Mouse (Mus musculus) limb, embryonic 12.5 days (tissue): ENCODE data around the gene Rdh5. TPM values are rescaled to one million over a fixed set of nuclear protein-coding genes. Genes with fewer than 3 reads are reported as not detected.

Experiments used
- ATAC-seq: fragments of 200-750 bp; cut with Nextera tagmentation; 2 replicates; pipeline ENCODE4 v1.8.0; 2017; ENCODE audit warnings: low read depth, moderate TSS enrichment; ENCODE audit not compliant: insufficient number of reproducible peaks, insufficient read depth, low FRiP score, low TSS enrichment
- H3K27ac ChIP-seq: fragments of 300-500 bp; sonication (generic); 2 replicates; pipeline ENCODE4 v1.5.1; 2016; ENCODE audit warnings: mild to moderate bottlenecking, moderate library complexity
- H3K27me3 ChIP-seq: fragments of 300-500 bp; sonication (generic); 2 replicates; pipeline ENCODE4 v1.6.1; 2016; ENCODE audit warnings: mild to moderate bottlenecking, moderate library complexity
- H3K36me3 ChIP-seq: fragments of 300-500 bp; sonication (generic); 2 replicates; pipeline ENCODE4 v1.6.1; 2016; ENCODE audit warnings: mild to moderate bottlenecking, moderate library complexity
- H3K4me1 ChIP-seq: fragments of 300-500 bp; sonication (generic); replicated peaks from 2 replicates; pipeline ENCODE4 v1.6.1; 2016
- H3K4me2 ChIP-seq: fragments of 300-500 bp; sonication (generic); 2 replicates; pipeline ENCODE4 v1.6.1; 2016; ENCODE audit warnings: mild to moderate bottlenecking, moderate library complexity
- H3K4me3 ChIP-seq: fragments of 300-500 bp; sonication (generic); replicated peaks from 2 replicates; pipeline ENCODE4 v1.5.1; 2016; ENCODE audit warnings: mild to moderate bottlenecking
- H3K9ac ChIP-seq: fragments of 300-500 bp; sonication (generic); replicated peaks from 2 replicates; pipeline ENCODE4 v1.6.1; 2016; ENCODE audit warnings: mild to moderate bottlenecking, moderate library complexity
- H3K9me3 ChIP-seq: fragments of 300-500 bp; sonication (generic); 2 replicates; pipeline ENCODE4 v1.6.1; 2016; ENCODE audit warnings: mild to moderate bottlenecking, moderate library complexity
- WGBS: fragments of 180-500 bp; shearing (Covaris S2); methylation state at CpG from one replicate; pipeline ENCODE4 v1.1.7; 2016; 5-methylcytosine and 5-hydroxymethylcytosine counted together
- polyA plus RNA-seq: library from polyadenylated mRNA; unstranded; fragments of >200 nt; fragmentation: Nextera tagmentation; extraction: Ambion mirVana; gene quantifications from 2 replicates; pipeline ENCODE4 v1.2.1, GENCODE M21; 2016

The Rdh5 gene
- polyA plus RNA-seq, 1 experiment from 2014 or later = 11.4 TPM

DNA sequence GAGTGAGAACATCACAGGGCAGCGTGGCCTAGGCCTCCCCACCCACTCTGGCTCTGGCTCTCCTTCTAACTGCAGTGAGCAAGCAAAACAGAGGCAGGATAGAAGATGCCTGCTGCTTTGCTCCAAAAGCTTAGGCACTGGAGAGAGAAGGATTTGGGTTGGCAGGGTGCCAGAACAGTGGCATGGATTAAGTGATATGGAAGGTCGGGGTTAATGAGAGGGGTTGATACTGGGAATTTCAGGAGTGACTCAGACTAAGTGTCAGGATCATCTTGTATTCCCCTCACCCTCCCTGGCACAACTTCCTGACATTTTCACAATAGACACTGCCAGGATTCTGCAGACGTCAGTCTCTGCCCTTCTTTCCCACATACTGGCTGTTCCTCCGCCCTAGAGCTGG lies 5.7 kb upstream of the Rdh5 start:
- H3K9me3 ChIP-seq = no peaks in the 10 kb centered on the region
- no peak overlapping the region for H3K27ac ChIP-seq
- peaks cover 59% of the 10 kb centered on the region for H3K27me3 ChIP-seq
- ATAC-seq = no peak
- no peak overlapping the region for H3K4me2 ChIP-seq
- H3K4me3 ChIP-seq = no peak overlapping the region
- H3K4me1 ChIP-seq = peaks cover 6% of the 10 kb centered on the region
- 43% methylated on average over 4 of the region's 4 CpGs for WGBS
- H3K36me3 ChIP-seq = no peaks in the 10 kb centered on the region
- H3K9ac ChIP-seq = no peak overlapping the region

- peaks cover 35% of the 10 kb centered on the region for H3K4me1 ChIP-seq
- no peak for ATAC-seq
- peak within 1 kb of the TSS; percentile 86 for H3K27ac ChIP-seq
- 70% methylated on average over 9 of the region's 9 CpGs for WGBS
- H3K9me3 ChIP-seq = no peaks in the 10 kb centered on the region
- peak within 1 kb of the TSS; percentile 73 for H3K4me2 ChIP-seq
- peak within 1 kb of the TSS; percentile 76 for H3K4me3 ChIP-seq
- peak within 1 kb of the TSS; percentile 74 for H3K9ac ChIP-seq
- H3K27me3 ChIP-seq = peaks cover 18% of the 10 kb centered on the region
- H3K36me3 ChIP-seq = 0 out of 2 replicates have a peak, but pooled peaks cover 5% of the 10 kb centered on the region
Measured at GRCm38 (mm10) chr10:128923935-128924334, 1.2 kb upstream of the Rdh5 start, which contains the start of gene Bloc1s1. TSS of gene Bloc1s1 (minus strand) at chr10:128924035.

DNA sequence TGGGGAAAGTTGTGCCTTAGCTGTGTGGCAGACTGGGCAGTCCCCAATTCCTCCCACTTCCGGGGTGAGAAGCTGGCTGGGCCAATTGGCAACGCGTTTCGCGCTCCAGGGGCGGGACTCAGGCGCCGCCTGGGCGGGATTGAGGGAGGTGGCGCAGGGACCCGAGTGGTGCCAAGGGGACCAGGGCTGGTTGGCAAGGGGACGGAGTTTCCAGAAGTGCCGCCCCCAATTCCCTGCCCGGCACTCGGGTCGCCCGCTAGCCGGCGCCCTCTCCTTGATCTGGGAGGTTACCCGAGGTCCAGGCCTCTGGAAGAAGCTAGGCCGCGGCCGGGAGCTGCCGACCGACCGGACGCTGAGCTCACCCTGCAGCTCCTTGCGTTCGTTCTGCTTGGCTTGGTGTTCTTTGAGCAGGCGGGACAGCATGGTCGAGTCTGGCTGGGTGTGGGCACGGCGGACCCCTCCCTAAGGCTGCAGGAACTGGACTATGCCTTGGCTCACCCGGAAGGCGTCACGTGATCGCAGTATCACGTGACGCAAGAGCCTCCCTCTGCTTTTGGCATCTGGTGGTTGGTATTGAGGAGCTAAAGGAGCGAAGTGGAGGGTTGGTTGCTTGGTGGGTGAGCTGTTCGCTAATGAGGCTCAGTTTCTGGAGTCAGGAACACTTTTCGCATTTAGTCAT lies 464 bp upstream of the Rdh5 start:
- ATAC-seq = peak; percentile 86
- Histone ChIP-seq H3K27ac (peak overlapping the region; percentile 86), H3K4me2 (peak overlapping the region; percentile 73), H3K27me3 (peaks cover 10% of the 10 kb centered on the region), H3K9me3 (no peaks in the 10 kb centered on the region), H3K4me3 (peak overlapping the region; percentile 76), H3K9ac (peak overlapping the region; percentile 74), H3K36me3 (peaks cover 10% of the 10 kb centered on the region; the same call in 1 of the 2 replicates), H3K4me1 (peaks cover 36% of the 10 kb centered on the region)
- WGBS = 1% methylated on average over 42 of the region's 42 CpGs

DNA sequence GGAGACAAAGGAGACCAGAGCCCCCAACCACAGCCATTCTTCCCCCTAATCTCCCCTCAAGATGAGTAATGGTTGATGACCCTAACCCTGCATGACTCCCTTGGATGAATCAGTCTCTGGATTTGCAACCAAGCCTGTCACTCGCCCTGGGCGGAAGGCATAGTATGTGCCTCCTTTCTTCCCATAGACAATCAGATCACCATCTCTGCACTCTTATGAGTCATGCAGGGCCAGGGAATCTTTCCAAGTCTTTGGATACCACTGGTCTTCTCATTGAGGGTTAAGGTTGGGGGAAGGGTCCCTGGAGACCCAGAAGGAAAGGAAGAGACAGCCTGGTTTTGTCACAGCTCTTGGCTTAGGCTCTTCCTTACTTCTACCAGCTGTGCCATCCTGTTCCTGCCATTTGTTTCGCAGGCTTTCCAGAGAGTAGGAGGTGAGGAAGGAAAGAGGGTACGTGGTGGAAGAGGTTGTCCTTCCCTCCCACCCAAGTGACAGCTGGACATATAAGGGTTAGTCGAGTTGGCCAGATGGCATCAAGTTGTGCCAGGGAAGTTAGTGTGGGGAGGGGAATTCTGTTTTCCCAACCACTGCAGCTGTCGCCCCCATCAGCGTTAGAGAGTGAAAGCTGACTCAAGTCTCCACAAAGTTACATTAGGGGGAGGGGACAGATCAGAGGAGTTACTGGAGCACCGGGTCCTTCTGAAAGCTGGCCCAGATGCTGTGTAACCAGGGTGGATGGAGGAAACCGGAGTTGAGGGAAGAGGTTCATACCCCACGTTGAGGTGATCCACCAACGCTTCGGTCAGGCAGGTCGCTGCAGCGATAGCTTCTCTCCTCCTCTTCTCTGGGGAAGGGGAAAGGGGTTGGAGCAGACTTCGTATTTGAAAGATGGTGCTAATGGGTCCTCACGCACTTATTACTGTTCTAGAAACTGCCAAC lies 536 bp downstream of the Rdh5 start:
- H3K27ac ChIP-seq = peak overlapping the region; percentile 86; the same call in 1 of the 2 replicates
- 0 out of 2 replicates have a peak, but pooled peaks cover 3% of the 10 kb centered on the region for H3K27me3 ChIP-seq
- H3K4me1 ChIP-seq = peaks cover 36% of the 10 kb centered on the region
- no peaks in the 10 kb centered on the region for H3K9me3 ChIP-seq
- H3K4me2 ChIP-seq = peak overlapping the region; percentile 73
- H3K36me3 ChIP-seq = peaks cover 20% of the 10 kb centered on the region
- peak overlapping the region; percentile 76 for H3K4me3 ChIP-seq
- WGBS = 75% methylated on average over 16 of the region's 16 CpGs
- ATAC-seq = no peak
- peak overlapping the region; percentile 74 for H3K9ac ChIP-seq

GRCm38 (mm10) chr10:128921251-128921650 lies 1.4 kb downstream of the Rdh5 start:
- no peaks in the 10 kb centered on the region for H3K9me3 ChIP-seq
- H3K36me3 ChIP-seq = peaks cover 29% of the 10 kb centered on the region
- peak overlapping the region; percentile 41; the same call in 1 of the 2 replicates for H3K27ac ChIP-seq
- H3K9ac ChIP-seq = no peak overlapping the region
- H3K4me2 ChIP-seq = no peak overlapping the region; the same call in 1 of the 2 replicates
- WGBS = 36% methylated on average over 1 of the region's 1 CpGs
- H3K4me3 ChIP-seq = no peak overlapping the region
- ATAC-seq = no peak
- H3K27me3 ChIP-seq = 0 out of 2 replicates have a peak, but pooled peaks cover 3% of the 10 kb centered on the region
- H3K4me1 ChIP-seq = peaks cover 36% of the 10 kb centered on the region

DNA sequence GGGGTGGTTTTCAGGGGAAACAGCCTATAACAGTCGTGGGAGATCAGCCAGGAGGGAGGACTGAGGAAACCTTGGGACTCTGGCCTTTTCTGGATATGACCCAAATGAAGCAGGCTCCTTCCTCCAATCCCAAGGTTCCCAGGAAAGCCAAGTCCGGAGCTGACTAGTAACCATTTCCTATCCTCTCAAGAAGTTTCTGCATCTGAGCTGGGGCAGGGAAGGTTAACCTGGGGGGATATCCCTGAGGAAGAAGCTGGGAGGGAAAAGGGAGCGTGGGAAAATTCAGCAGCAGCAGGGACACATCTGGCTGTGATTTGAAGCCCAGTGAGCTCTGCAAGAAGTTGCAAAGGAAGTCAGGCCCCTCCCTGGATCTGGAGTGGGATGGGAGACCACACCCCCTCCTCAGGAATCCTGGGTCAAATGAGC lies 1.9 kb downstream of the Rdh5 start:
- Histone ChIP-seq H3K27ac (peak overlapping the region; percentile 41; the same call in 1 of the 2 replicates), H3K9me3 (no peaks in the 10 kb centered on the region), H3K36me3 (peaks cover 33% of the 10 kb centered on the region), H3K9ac (no peak overlapping the region), H3K4me2 (no peak overlapping the region; the same call in 1 of the 2 replicates), H3K27me3 (0 out of 2 replicates have a peak, but pooled peaks cover 3% of the 10 kb centered on the region), H3K4me1 (peaks cover 36% of the 10 kb centered on the region), H3K4me3 (no peak overlapping the region)
- ATAC-seq = no peak
- WGBS = 47% methylated on average over 3 of the region's 3 CpGs

DNA sequence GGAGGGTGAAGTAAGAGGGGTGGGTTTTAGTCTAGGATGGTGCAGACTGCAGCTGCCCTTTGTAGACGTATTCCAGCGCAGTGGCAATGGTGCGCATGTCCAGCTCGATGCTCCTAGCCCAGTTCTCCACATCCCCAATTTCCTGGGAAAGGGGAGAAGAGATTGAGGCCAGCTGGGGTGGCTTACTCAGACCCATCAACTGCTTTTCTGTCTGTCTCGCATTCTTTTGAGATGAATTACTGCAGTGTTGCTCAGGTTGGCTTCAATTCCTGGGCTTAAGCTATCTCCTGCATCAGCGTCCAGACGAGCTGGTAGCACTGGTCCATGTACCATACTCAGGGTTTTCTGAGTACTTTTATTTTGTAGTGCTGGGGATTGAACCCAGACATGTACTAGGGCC lies 2.7 kb downstream of the Rdh5 start:
- no peak overlapping the region for H3K27ac ChIP-seq
- no peaks in the 10 kb centered on the region for H3K9me3 ChIP-seq

DNA sequence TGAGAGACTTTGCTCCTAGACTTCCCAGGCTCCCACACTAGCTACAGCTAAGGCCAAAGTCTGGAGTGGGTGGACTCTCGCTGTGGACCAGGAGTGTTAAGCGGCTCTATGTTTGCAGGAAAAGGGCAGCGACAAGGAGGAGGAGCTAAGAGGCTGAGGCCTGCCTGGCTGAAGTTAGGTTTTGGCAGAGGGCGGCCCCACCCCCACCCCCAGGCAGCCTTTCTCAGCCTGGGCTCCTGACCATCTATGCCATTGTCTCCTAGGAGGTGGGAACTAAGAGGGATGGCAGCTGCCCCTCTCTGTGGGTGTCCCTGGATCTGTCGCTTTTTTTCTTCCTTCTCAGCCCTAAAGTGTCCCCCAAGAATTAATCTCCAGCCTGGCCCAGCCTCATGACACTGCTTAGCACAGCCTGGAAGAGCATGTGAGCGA lies 3.5 kb downstream of the Rdh5 start:
- WGBS = 29% methylated on average over 6 of the region's 6 CpGs
- Histone ChIP-seq H3K27me3 (0 out of 2 replicates have a peak, but pooled peaks cover 2% of the 10 kb centered on the region), H3K27ac (peak overlapping the region; percentile 50; the same call in 1 of the 2 replicates), H3K36me3 (peaks cover 48% of the 10 kb centered on the region), H3K4me3 (no peak overlapping the region), H3K4me2 (no peak overlapping the region), H3K9ac (peak overlapping the region; percentile 4; the same call in 1 of the 2 replicates), H3K9me3 (no peaks in the 10 kb centered on the region), H3K4me1 (peaks cover 36% of the 10 kb centered on the region)
- ATAC-seq = no peak

More for the DNA sequence above, 2.7 kb downstream of the Rdh5 start:
- WGBS = 83% methylated on average over 7 of the region's 7 CpGs
- H3K4me3 ChIP-seq = no peak overlapping the region
- no peak overlapping the region for H3K9ac ChIP-seq
- no peak for ATAC-seq
- peaks cover 41% of the 10 kb centered on the region for H3K36me3 ChIP-seq
- 0 out of 2 replicates have a peak, but pooled peaks cover 3% of the 10 kb centered on the region for H3K27me3 ChIP-seq
- peaks cover 36% of the 10 kb centered on the region for H3K4me1 ChIP-seq
- H3K4me2 ChIP-seq = no peak overlapping the region

DNA sequence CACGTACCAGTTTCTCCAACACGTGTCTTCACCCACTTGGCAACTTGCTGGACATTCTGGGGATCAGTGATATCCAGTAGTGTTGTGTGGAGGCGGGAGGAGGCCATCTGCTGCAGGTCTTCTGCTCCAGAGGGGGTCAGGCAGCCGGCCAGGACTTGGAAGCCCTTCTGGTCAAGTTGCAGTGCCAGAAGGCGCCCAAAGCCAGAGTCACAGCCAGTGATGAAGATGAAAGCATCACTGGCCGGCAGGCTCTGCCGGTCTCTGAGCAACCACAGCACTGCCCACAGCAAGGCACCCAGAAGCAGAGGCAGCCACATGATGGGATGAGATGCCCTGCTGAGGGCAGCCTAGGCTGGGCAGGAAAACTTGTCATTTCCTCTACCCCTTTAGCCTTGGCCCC lies 4.4 kb downstream of the Rdh5 start:
- WGBS = 74% methylated on average over 7 of the region's 7 CpGs
- Histone ChIP-seq H3K36me3 (peaks cover 58% of the 10 kb centered on the region), H3K4me1 (peaks cover 34% of the 10 kb centered on the region), H3K4me2 (no peak overlapping the region), H3K4me3 (no peak overlapping the region), H3K27me3 (no peaks in the 10 kb centered on the region), H3K27ac (no peak overlapping the region), H3K9me3 (no peaks in the 10 kb centered on the region), H3K9ac (no peak overlapping the region)
- no peak for ATAC-seq

GRCm38 (mm10) chr10:128917400-128917799 lies 5.3 kb downstream of the Rdh5 start:
- no peak overlapping the region for H3K4me3 ChIP-seq
- ATAC-seq = no peak
- H3K9me3 ChIP-seq = no peaks in the 10 kb centered on the region
- H3K27ac ChIP-seq = no peak overlapping the region
- no peaks in the 10 kb centered on the region for H3K27me3 ChIP-seq
- H3K36me3 ChIP-seq = peaks cover 60% of the 10 kb centered on the region
- no peak overlapping the region for H3K9ac ChIP-seq
- no peak overlapping the region for H3K4me2 ChIP-seq
- 89% methylated on average over 6 of the region's 6 CpGs for WGBS
- peaks cover 36% of the 10 kb centered on the region for H3K4me1 ChIP-seq

- ATAC-seq = no peak
Measured at GRCm38 (mm10) chr10:128916665-128917064, 6.0 kb downstream of the Rdh5 start.

More at GRCm38 (mm10) chr10:128916665-128917064, 6.0 kb downstream of the Rdh5 start:
- Histone ChIP-seq H3K27me3 (no peaks in the 10 kb centered on the region), H3K27ac (no peak overlapping the region), H3K4me1 (peaks cover 35% of the 10 kb centered on the region), H3K4me3 (no peak overlapping the region), H3K4me2 (no peak overlapping the region), H3K9ac (no peak overlapping the region), H3K9me3 (no peaks in the 10 kb centered on the region), H3K36me3 (peaks cover 68% of the 10 kb centered on the region)
- 89% methylated on average over 3 of the region's 3 CpGs for WGBS
